Comparison of ENCODE assay signal across 8 mouse cellular contexts in genomic region chr11:75677881-75678746, GRCm38 (mm10). TPM values are rescaled to one million over a fixed set of nuclear protein-coding genes. Genes with fewer than 3 reads are reported as not detected.
A peak's percentile ranks its signal among the peaks of the same experiment; 100 is the strongest.
DNase-seq lines count a peak whose midpoint lies in the region; ATAC-seq and TF ChIP-seq lines count a peak whose summit lies in the region.

No protein-coding gene starts in this region.

- TF ChIP-seq CTCF in lung, postnatal 0 days (IDR thresholded peaks at IDR 0.05): no peak

- no peak for ATAC-seq in lung, postnatal 0 days
- ATAC-seq in embryonic facial prominence, embryonic 13.5 days (ENCODE audit: insufficient number of reproducible peaks, insufficient read depth, low FRiP score, low TSS enrichment, low read depth): no peak
- no peak for ATAC-seq in intestine, embryonic 15.5 days
- ATAC-seq in neural tube, embryonic 14.5 days (ENCODE audit: low read depth): no peak

- H3K4me2 ChIP-seq in lung, postnatal 0 days (replicated peaks; ENCODE audit: low read depth, low read length): peak overlapping the region; percentile 68
- H3K4me2 ChIP-seq in embryonic facial prominence, embryonic 13.5 days: peak overlapping the region; percentile 71
- peak overlapping the region; percentile 66 for H3K4me2 ChIP-seq in intestine, embryonic 15.5 days (replicated peaks)
- H3K4me2 ChIP-seq in neural tube, embryonic 14.5 days (ENCODE audit: low read depth, low read length): peak overlapping the region; percentile 67

- WGBS in lung, postnatal 0 days: 80% methylated on average over 3 of the region's 3 CpGs
- 93% methylated on average over 3 of the region's 3 CpGs for WGBS in embryonic facial prominence, embryonic 13.5 days
- WGBS in intestine, embryonic 15.5 days: 68% methylated on average over 3 of the region's 3 CpGs
- WGBS in neural tube, embryonic 14.5 days: 86% methylated on average over 3 of the region's 3 CpGs

- no peaks in the 10 kb centered on the region for H3K9me3 ChIP-seq in lung, postnatal 0 days (ENCODE audit: low read length)
- no peaks in the 10 kb centered on the region for H3K9me3 ChIP-seq in embryonic facial prominence, embryonic 13.5 days
- no peaks in the 10 kb centered on the region for H3K9me3 ChIP-seq in intestine, embryonic 15.5 days
- no peaks in the 10 kb centered on the region for H3K9me3 ChIP-seq in neural tube, embryonic 14.5 days (ENCODE audit: control insufficient read depth, low read length)

- peak overlapping the region; percentile 100 for H3K4me3 ChIP-seq in lung, postnatal 0 days (ENCODE audit: low read depth, low read length)
- H3K4me3 ChIP-seq in embryonic facial prominence, embryonic 13.5 days: peak overlapping the region; percentile 99
- peak overlapping the region; percentile 100 for H3K4me3 ChIP-seq in intestine, embryonic 15.5 days (replicated peaks)
- H3K4me3 ChIP-seq in neural tube, embryonic 14.5 days (ENCODE audit: low read depth, low read length): peak overlapping the region; percentile 96

- H3K27me3 ChIP-seq in lung, postnatal 0 days (replicated peaks; ENCODE audit: insufficient read depth, low read length): no peaks in the 10 kb centered on the region
- H3K27me3 ChIP-seq in embryonic facial prominence, embryonic 13.5 days: no peaks in the 10 kb centered on the region
- no peaks in the 10 kb centered on the region for H3K27me3 ChIP-seq in intestine, embryonic 15.5 days (replicated peaks)
- H3K27me3 ChIP-seq in neural tube, embryonic 14.5 days (ENCODE audit: control insufficient read depth, insufficient read depth, low read length): no peaks in the 10 kb centered on the region

- peak overlapping the region; percentile 98 for H3K27ac ChIP-seq in lung, postnatal 0 days (ENCODE audit: low read length)
- H3K27ac ChIP-seq in embryonic facial prominence, embryonic 13.5 days: no peak overlapping the region
- peak overlapping the region; percentile 75 for H3K27ac ChIP-seq in intestine, embryonic 15.5 days
- peak overlapping the region; percentile 95; the same call in 1 of the 2 replicates for H3K27ac ChIP-seq in neural tube, embryonic 14.5 days (ENCODE audit: low read depth, low read length)

- peaks cover 8% of the 10 kb centered on the region; the same call in 1 of the 2 replicates for H3K4me1 ChIP-seq in lung, postnatal 0 days (ENCODE audit: insufficient read depth, low read depth, low read length)
- peaks cover 16% of the 10 kb centered on the region for H3K4me1 ChIP-seq in embryonic facial prominence, embryonic 13.5 days
- peaks cover 10% of the 10 kb centered on the region for H3K4me1 ChIP-seq in intestine, embryonic 15.5 days (replicated peaks)
- H3K4me1 ChIP-seq in neural tube, embryonic 14.5 days (ENCODE audit: control insufficient read depth, insufficient read depth, low read length): peaks cover 17% of the 10 kb centered on the region

- H3K9ac ChIP-seq in lung, postnatal 0 days (replicated peaks; ENCODE audit: low read depth): peak overlapping the region; percentile 29; the same call in 1 of the 2 replicates
- peak overlapping the region; percentile 95; the same call in 1 of the 2 replicates for H3K9ac ChIP-seq in embryonic facial prominence, embryonic 13.5 days
- H3K9ac ChIP-seq in intestine, embryonic 15.5 days: no peak overlapping the region
- H3K9ac ChIP-seq in neural tube, embryonic 14.5 days (replicated peaks; ENCODE audit: low read depth, low read length): peak overlapping the region; percentile 93; the same call in 1 of the 2 replicates

- no peak for DNase-seq in lung, postnatal 0 days (ENCODE audit: low spot score)
- DNase-seq in lung, postnatal 4 days: no peak
- no peak for DNase-seq in layer of hippocampus, adult 11-12 months (ENCODE audit: low spot score)
- DNase-seq in cerebellum, adult 8-10 months: no peak
- DNase-seq in lung, adult 18-20 months: no peak

- H3K36me3 ChIP-seq in lung, postnatal 0 days (ENCODE audit: insufficient read depth, low read length): 0 out of 2 replicates have a peak, but pooled peaks cover 6% of the 10 kb centered on the region
- H3K36me3 ChIP-seq in embryonic facial prominence, embryonic 13.5 days: peaks cover 15% of the 10 kb centered on the region
- H3K36me3 ChIP-seq in intestine, embryonic 15.5 days: peaks cover 7% of the 10 kb centered on the region; the same call in 1 of the 2 replicates
- 0 out of 2 replicates have a peak, but pooled peaks cover under 1% of the 10 kb centered on the region for H3K36me3 ChIP-seq in neural tube, embryonic 14.5 days (ENCODE audit: control insufficient read depth, insufficient read depth, low read length)

- no peak for TF ChIP-seq EP300 in lung, postnatal 0 days (IDR thresholded peaks at IDR 0.05)

RNA-seq across cellular contexts. Expression of gene Crk, which starts 0.9 kb away (rescaled TPM):
- 83.8 and 90.3 TPM in 2 replicates for polyA plus RNA-seq in lung, postnatal 0 days (2015; fragmentation: Nextera tagmentation; extraction: Ambion mirVana)
- polyA plus RNA-seq in embryonic facial prominence, embryonic 13.5 days (2015; fragmentation: Nextera tagmentation; extraction: Ambion mirVana): 123 and 136 TPM in 2 replicates
- 105 and 109 TPM in 2 replicates for polyA plus RNA-seq in intestine, embryonic 15.5 days (2015; fragmentation: Nextera tagmentation; extraction: Ambion mirVana)
- 96.5 and 120 TPM in 2 replicates for polyA plus RNA-seq in neural tube, embryonic 14.5 days (2014; fragmentation: Nextera tagmentation; extraction: Ambion mirVana)

RNA-seq across cellular contexts. Expression of gene Myo1c, which starts 27.8 kb away (rescaled TPM):
- polyA plus RNA-seq in lung, postnatal 0 days (2015; fragmentation: Nextera tagmentation; extraction: Ambion mirVana): 88.5 and 102 TPM in 2 replicates
- polyA plus RNA-seq in embryonic facial prominence, embryonic 13.5 days (2015; fragmentation: Nextera tagmentation; extraction: Ambion mirVana): 38.3 and 43.8 TPM in 2 replicates
- polyA plus RNA-seq in intestine, embryonic 15.5 days (2015; fragmentation: Nextera tagmentation; extraction: Ambion mirVana): 48.6 and 50.0 TPM in 2 replicates
- polyA plus RNA-seq in neural tube, embryonic 14.5 days (2014; fragmentation: Nextera tagmentation; extraction: Ambion mirVana): 5.2 and 9.7 TPM in 2 replicates

RNA-seq across cellular contexts. Expression of gene Inpp5k, which starts 47.3 kb away (rescaled TPM):
- polyA plus RNA-seq in lung, postnatal 0 days (2015; fragmentation: Nextera tagmentation; extraction: Ambion mirVana): 60.2 and 71.4 TPM in 2 replicates
- polyA plus RNA-seq in embryonic facial prominence, embryonic 13.5 days (2015; fragmentation: Nextera tagmentation; extraction: Ambion mirVana): 23.2 and 26.2 TPM in 2 replicates
- 17.6 and 19.4 TPM in 2 replicates for polyA plus RNA-seq in intestine, embryonic 15.5 days (2015; fragmentation: Nextera tagmentation; extraction: Ambion mirVana)
- polyA plus RNA-seq in neural tube, embryonic 14.5 days (2014; fragmentation: Nextera tagmentation; extraction: Ambion mirVana): 50.0 and 57.4 TPM in 2 replicates

RNA-seq across cellular contexts. Expression of gene Ywhae, which starts 54.6 kb away (rescaled TPM):
- polyA plus RNA-seq in lung, postnatal 0 days (2015; fragmentation: Nextera tagmentation; extraction: Ambion mirVana): 453 and 499 TPM in 2 replicates
- polyA plus RNA-seq in embryonic facial prominence, embryonic 13.5 days (2015; fragmentation: Nextera tagmentation; extraction: Ambion mirVana): 959 and 992 TPM in 2 replicates
- polyA plus RNA-seq in intestine, embryonic 15.5 days (2015; fragmentation: Nextera tagmentation; extraction: Ambion mirVana): 735 and 846 TPM in 2 replicates
- polyA plus RNA-seq in neural tube, embryonic 14.5 days (2014; fragmentation: Nextera tagmentation; extraction: Ambion mirVana): 1,519 and 1,581 TPM in 2 replicates
